Mouse (Mus musculus) ES-Bruce4 (cell line): ENCODE data around the gene Ripply1. TPM values are rescaled to one million over a fixed set of nuclear protein-coding genes. Genes with fewer than 3 reads are reported as not detected.

Experiments
- H3K27ac ChIP-seq: 2 replicates; pipeline ENCODE4 v1.5.1; 2012; ENCODE audit warnings: low read length, inconsistent platforms; ENCODE audit not compliant: insufficient read depth
- H3K27me3 ChIP-seq: 2 replicates; pipeline ENCODE4 v1.6.1; 2012; ENCODE audit warnings: mild to moderate bottlenecking, low read length, inconsistent platforms; ENCODE audit not compliant: control insufficient read depth, poor library complexity, insufficient read depth, severe bottlenecking
- H3K36me3 ChIP-seq: 2 replicates; pipeline ENCODE4 v1.6.1; 2012; ENCODE audit warnings: inconsistent platforms, mild to moderate bottlenecking, low read length, moderate library complexity; ENCODE audit not compliant: control insufficient read depth, poor library complexity, insufficient read depth, severe bottlenecking
- H3K4me1 ChIP-seq: one replicate; pipeline ENCODE4 v1.8.1; 2011; ENCODE audit warnings: low read length; ENCODE audit not compliant: control insufficient read depth, insufficient read depth
- H3K4me3 ChIP-seq: 2 replicates; pipeline ENCODE4 v1.5.1; 2011; ENCODE audit warnings: low read depth, mild to moderate bottlenecking, low read length
- H3K9ac ChIP-seq: 2 replicates; pipeline ENCODE4 v1.6.1; 2012; ENCODE audit warnings: low read depth, mild to moderate bottlenecking, inconsistent platforms; ENCODE audit not compliant: poor library complexity, severe bottlenecking
- H3K9me3 ChIP-seq: replicated peaks from 2 replicates; pipeline ENCODE4 v1.6.1; 2012; ENCODE audit warnings: mild to moderate bottlenecking, low read length, inconsistent platforms; ENCODE audit not compliant: control insufficient read depth, poor library complexity, insufficient read depth, severe bottlenecking
- CTCF ChIP-seq: IDR thresholded peaks from one replicate; pipeline ENCODE4 v1.8.1; 2011; ENCODE audit warnings: low read depth, low read length
- EP300 ChIP-seq: IDR thresholded peaks from 2 replicates; pipeline ENCODE4 v1.6.1; 2011; ENCODE audit warnings: low read depth, low read length; ENCODE audit not compliant: insufficient read depth
- POLR2A ChIP-seq: IDR thresholded peaks from one replicate; pipeline ENCODE4 v1.8.1; 2011; ENCODE audit warnings: low read length; ENCODE audit not compliant: insufficient read depth
- polyA plus RNA-seq: library from polyadenylated mRNA; stranded (reverse); fragments of >200 nt; gene quantifications from 2 replicates; pipeline ENCODE4 v1.2.4, GENCODE M21; 2011; ENCODE audit warnings: low read depth; ENCODE audit not compliant: missing spikeins, insufficient read depth, insufficient read length

Gene Ripply1
- polyA plus RNA-seq, 1 experiment, result 1.5 TPM

DNA sequence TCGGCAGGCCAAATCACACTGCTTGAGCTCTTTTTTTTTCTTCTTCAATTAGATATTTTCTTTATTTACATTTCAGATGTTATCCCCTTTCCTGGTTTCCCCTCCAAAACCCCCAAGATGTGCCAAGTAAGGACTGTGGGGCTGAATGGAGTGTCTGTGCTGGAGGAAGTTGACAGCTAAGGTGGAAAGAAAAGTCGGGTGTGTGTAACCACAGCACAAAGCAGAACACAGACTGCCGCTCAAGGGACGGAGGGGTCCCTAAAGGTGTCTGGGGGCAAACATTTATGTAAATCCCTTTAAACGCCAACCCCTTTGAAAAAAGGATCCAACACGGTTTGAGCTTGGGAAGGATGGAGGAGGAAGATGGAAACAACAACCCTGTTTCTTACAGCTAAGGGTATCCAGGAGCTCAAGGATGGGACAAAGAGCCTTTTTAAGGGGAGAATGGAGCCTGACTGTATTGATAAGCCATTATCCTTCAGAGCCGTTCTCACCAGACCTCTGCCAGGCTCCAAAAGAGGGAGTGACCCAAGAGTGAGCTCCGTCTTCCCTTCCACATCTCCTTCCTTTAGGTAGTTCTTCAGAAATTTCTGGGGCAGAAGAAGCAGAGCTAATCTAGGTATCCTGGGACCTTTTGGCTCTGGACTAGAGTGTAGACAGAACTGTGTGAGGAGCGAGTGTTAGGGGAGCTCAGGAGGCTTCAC, 31.3 kb upstream of the Ripply1 start:
- H3K36me3 ChIP-seq, result no peaks in the 10 kb centered on the region
- H3K27me3 ChIP-seq, result no peaks in the 10 kb centered on the region
- H3K4me3 ChIP-seq, result no peak overlapping the region
- H3K27ac ChIP-seq, result no peak overlapping the region
- no peak for TF ChIP-seq POLR2A
- TF ChIP-seq EP300, result no peak
- no peak for TF ChIP-seq CTCF
- H3K4me1 ChIP-seq, result no peaks in the 10 kb centered on the region
- no peak overlapping the region for H3K9ac ChIP-seq
- no peaks in the 10 kb centered on the region for H3K9me3 ChIP-seq

DNA sequence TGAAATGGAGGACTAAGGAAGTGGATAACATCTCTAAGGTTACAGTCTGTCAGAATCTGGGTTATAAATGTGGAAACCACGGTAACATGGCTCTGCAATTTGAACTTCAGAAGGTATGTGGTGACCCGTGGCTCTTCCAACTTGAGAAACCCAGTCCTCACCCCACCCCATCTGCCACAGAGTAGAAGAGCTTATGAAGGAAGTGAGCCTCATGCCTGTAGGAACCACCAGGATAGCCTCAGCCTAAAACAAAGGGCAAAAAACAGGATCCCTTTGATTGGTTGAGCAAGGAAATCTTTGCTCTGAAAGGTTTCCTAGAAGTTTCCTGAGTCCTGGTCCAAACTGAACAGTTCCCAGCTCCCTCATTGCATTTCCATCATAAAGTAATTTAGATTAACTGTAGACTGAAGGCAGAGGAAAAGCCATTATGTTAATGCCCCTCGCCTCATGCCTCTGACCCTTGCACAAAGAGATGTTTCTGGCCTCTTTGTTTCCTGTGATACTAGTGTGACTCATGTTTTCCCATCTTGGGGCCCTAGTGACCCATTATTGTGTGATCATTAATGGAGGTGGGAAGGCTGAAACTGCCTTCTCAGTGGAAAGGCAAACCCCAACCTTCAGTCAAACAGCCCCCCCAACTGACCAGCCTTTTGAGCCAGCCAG, 30.6 kb upstream of the Ripply1 start:
- TF ChIP-seq POLR2A, result no peak
- no peak for TF ChIP-seq CTCF
- no peak for TF ChIP-seq EP300
- H3K27me3 ChIP-seq, result no peaks in the 10 kb centered on the region

DNA sequence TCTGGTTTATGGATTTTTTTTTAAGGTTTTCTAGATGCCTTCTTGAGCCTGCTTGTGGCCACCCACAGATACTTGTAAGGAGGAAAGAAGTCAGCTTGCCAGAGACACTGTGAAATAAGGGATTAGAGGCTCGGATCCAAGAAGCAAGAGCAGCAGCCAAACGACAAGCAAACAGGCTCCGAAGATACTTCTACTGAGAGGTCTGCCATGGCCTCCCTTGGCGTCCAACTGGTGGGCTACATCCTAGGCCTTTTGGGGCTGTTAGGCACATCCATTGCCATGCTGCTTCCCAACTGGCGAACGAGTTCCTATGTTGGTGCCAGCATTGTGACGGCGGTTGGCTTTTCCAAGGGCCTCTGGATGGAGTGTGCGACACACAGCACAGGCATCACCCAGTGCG, 26.3 kb upstream of the Ripply1 start:
- Histone ChIP-seq H3K4me1 (no peaks in the 10 kb centered on the region), H3K9ac (no peak overlapping the region), H3K9me3 (no peaks in the 10 kb centered on the region), H3K27ac (no peak overlapping the region), H3K4me3 (no peak overlapping the region), H3K36me3 (no peaks in the 10 kb centered on the region), H3K27me3 (no peaks in the 10 kb centered on the region)
- TF ChIP-seq POLR2A (no peak), EP300 (no peak), CTCF (no peak)

More for the DNA sequence above, 30.6 kb upstream of the Ripply1 start:
- Histone ChIP-seq H3K9ac (no peak overlapping the region), H3K4me3 (no peak overlapping the region), H3K36me3 (no peaks in the 10 kb centered on the region), H3K27ac (no peak overlapping the region), H3K4me1 (no peaks in the 10 kb centered on the region), H3K9me3 (no peaks in the 10 kb centered on the region)

DNA sequence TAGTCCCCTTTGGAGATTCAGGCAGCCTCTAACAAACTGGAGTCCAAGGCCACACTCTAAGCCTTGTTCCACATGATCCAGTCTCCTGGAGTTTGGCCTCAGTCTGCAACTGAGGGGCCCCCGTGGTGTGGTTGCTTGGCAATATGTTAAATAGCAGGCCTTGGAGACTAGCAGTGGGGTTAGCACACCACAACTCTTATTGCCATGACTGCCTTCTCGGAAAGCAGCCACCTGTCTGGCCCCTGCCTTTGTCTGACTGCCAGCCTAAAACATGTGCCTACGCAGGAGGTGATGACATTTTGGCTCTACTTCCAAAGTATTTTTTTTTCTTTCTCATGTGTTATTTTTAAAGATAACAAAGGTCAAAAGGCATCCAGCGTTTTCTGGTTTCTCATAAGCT, 25.9 kb upstream of the Ripply1 start:
- no peak for TF ChIP-seq CTCF
- H3K9me3 ChIP-seq, result no peaks in the 10 kb centered on the region
- no peak overlapping the region for H3K9ac ChIP-seq
- H3K27ac ChIP-seq, result no peak overlapping the region
- H3K4me3 ChIP-seq, result no peak overlapping the region
- H3K36me3 ChIP-seq, result no peaks in the 10 kb centered on the region
- no peaks in the 10 kb centered on the region for H3K27me3 ChIP-seq
- H3K4me1 ChIP-seq, result no peaks in the 10 kb centered on the region

DNA sequence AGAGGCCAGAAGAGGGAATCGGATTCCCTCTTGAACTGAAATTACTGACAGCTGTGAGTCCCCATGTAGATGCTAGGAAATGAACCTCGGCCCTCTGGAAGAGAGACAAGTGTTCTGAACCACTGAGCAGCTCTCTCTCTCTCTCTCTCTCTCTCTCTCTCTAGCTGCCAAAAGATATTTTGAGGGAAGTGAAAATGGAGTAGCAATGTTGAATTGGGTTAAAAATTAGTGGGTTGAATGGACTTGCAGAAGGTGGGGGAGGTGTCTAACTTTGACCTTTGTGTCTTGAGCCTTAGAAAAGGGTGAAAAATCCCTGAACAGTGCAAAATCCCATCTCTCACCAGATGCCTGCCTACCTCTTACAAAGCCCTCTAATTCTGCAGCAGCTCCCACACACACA, 25.2 kb upstream of the Ripply1 start:
- no peak for TF ChIP-seq EP300
- no peak for TF ChIP-seq POLR2A
- TF ChIP-seq CTCF, result no peak
- Histone ChIP-seq H3K36me3 (no peaks in the 10 kb centered on the region), H3K27me3 (no peaks in the 10 kb centered on the region), H3K9me3 (no peaks in the 10 kb centered on the region), H3K9ac (no peak overlapping the region), H3K4me1 (no peaks in the 10 kb centered on the region), H3K27ac (no peak overlapping the region), H3K4me3 (no peak overlapping the region)

DNA sequence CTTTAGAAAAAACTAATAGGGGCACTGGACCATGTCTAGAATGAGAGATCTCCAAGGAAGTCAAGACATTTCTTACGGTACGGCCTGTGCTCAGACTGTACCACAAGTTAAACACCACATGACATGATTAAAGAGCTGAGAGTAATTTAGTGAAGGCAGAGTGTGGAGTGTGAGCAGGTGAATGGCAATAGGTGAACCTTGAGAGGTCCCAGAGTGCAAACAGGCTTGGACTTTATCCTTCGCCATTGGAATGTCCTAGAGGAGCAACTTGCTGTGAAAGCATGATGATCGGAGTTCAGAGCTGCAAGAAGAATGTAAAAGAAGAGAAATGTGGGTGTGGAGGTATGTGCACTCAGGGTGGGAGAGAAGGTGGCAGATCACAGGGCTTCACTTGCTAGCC, 23.8 kb upstream of the Ripply1 start:
- Histone ChIP-seq H3K27ac (no peak overlapping the region), H3K36me3 (no peaks in the 10 kb centered on the region), H3K9me3 (no peaks in the 10 kb centered on the region), H3K9ac (no peak overlapping the region), H3K4me1 (no peaks in the 10 kb centered on the region), H3K27me3 (no peaks in the 10 kb centered on the region), H3K4me3 (no peak overlapping the region)
- TF ChIP-seq CTCF (no peak), POLR2A (no peak), EP300 (no peak)
